Mouse (Mus musculus) right cerebral cortex, postnatal 10 days (tissue): ENCODE data around the gene Meis1.

Experiments
- DNase-seq, 2 experiments: peaks; one replicate each; pipeline ENCODE4 v3.0.0; 2021; ENCODE audit warnings: low spot score in 2 of 2

Gene Meis1

GRCm38 (mm10) chr11:19014441-19015161 is 4.2 kb downstream of the Meis1 start:
- peak in 1 of 2 experiments; percentile 22 for DNase-seq

- DNase-seq, result no peak
Measured at GRCm38 (mm10) chr11:19014113-19014440, 4.7 kb downstream of the Meis1 start.

- peak in 1 of 2 experiments; percentile 25 for DNase-seq
Measured at GRCm38 (mm10) chr11:19013141-19014112, 5.4 kb downstream of the Meis1 start.

GRCm38 (mm10) chr11:19012463-19013115 is 6.2 kb downstream of the Meis1 start:
- no peak for DNase-seq

- DNase-seq, result no peak
Measured at GRCm38 (mm10) chr11:19012001-19012400, 6.8 kb downstream of the Meis1 start.

- DNase-seq, result no peak
Measured at GRCm38 (mm10) chr11:19011108-19011805, 7.5 kb downstream of the Meis1 start.

GRCm38 (mm10) chr11:19010396-19010811 is 8.4 kb downstream of the Meis1 start:
- DNase-seq, result no peak

GRCm38 (mm10) chr11:19009536-19010395 is 9.0 kb downstream of the Meis1 start:
- DNase-seq, result no peak

GRCm38 (mm10) chr11:19008610-19009384 is 10.0 kb downstream of the Meis1 start:
- no peak for DNase-seq

- no peak for DNase-seq
Measured at GRCm38 (mm10) chr11:19007541-19008424, 11.0 kb downstream of the Meis1 start.

GRCm38 (mm10) chr11:19007068-19007467 is 11.7 kb downstream of the Meis1 start:
- DNase-seq, result no peak

- no peak for DNase-seq
Measured at GRCm38 (mm10) chr11:19005913-19006693, 12.7 kb downstream of the Meis1 start.

- no peak for DNase-seq
Measured at GRCm38 (mm10) chr11:19005007-19005912, 13.5 kb downstream of the Meis1 start.

- DNase-seq, result no peak
Measured at GRCm38 (mm10) chr11:19003066-19003465, 15.7 kb downstream of the Meis1 start.

- no peak for DNase-seq
Measured at GRCm38 (mm10) chr11:18996767-18997166, 22.0 kb downstream of the Meis1 start.

- no peak for DNase-seq
Measured at GRCm38 (mm10) chr11:18996289-18996688, 22.5 kb downstream of the Meis1 start.

- no peak for DNase-seq
Measured at GRCm38 (mm10) chr11:18992796-18993195, 26.0 kb downstream of the Meis1 start.
